Mouse (Mus musculus) MEL (cell line): ENCODE data around the gene Gstm4. TPM values are rescaled to one million over a fixed set of nuclear protein-coding genes. Genes with fewer than 3 reads are reported as not detected.

Experiments
- DNase-seq: peaks from one replicate; pipeline ENCODE4 v3.0.0; 2011; ENCODE audit warnings: low read depth, low spot score
- H3K27ac ChIP-seq: 2 replicates; pipeline ENCODE4 v1.5.1; 2012; ENCODE audit warnings: low read depth, mild to moderate bottlenecking, control low read depth, low read length, moderate library complexity; ENCODE audit not compliant: control insufficient read depth
- H3K27me3 ChIP-seq, 2 experiments: fragments of 150-350 bp in 1 of 2; sonication (generic) in 1 of 2; 2 replicates each; pipeline ENCODE4 v1.6.1; 2012; ENCODE audit warnings: low read length in 2 of 2, mild to moderate bottlenecking in 2 of 2, improper control_type of control experiment in 1 of 2, moderate library complexity in 1 of 2; ENCODE audit not compliant: insufficient read depth in 2 of 2, control insufficient read depth in 1 of 2
- H3K36me3 ChIP-seq, 2 experiments: 2 replicates each; pipeline ENCODE4 v1.6.1; 2012 to 2014; ENCODE audit warnings: low read length in 2 of 2, improper control_type of control experiment in 1 of 2, inconsistent platforms in 1 of 2, mild to moderate bottlenecking in 1 of 2; ENCODE audit not compliant: insufficient read depth in 2 of 2, control insufficient read depth in 1 of 2
- H3K4me1 ChIP-seq, 2 experiments: fragments of 150-350 bp in 1 of 2; sonication (generic) in 1 of 2; 2 replicates each; pipeline ENCODE4 v1.6.1; 2012; ENCODE audit warnings: low read length in 2 of 2, improper control_type of control experiment in 1 of 2, mild to moderate bottlenecking in 1 of 2; ENCODE audit not compliant: insufficient read depth in 2 of 2, control insufficient read depth in 1 of 2
- H3K4me3 ChIP-seq, 2 experiments: fragments of 150-350 bp in 1 of 2; sonication (generic) in 1 of 2; 2 replicates each; pipeline ENCODE4 v1.5.1; 2012; ENCODE audit warnings: low read depth in 2 of 2, low read length in 2 of 2, mild to moderate bottlenecking in 2 of 2, moderate library complexity in 2 of 2, control low read depth in 1 of 2, improper control_type of control experiment in 1 of 2; ENCODE audit not compliant: control insufficient read depth in 1 of 2, insufficient read depth in 1 of 2
- H3K79me2 ChIP-seq: 2 replicates; pipeline ENCODE4 v1.6.1; 2012; ENCODE audit warnings: mild to moderate bottlenecking, low read length, moderate library complexity; ENCODE audit not compliant: control insufficient read depth, poor library complexity, insufficient read depth
- H3K9ac ChIP-seq: 2 replicates; pipeline ENCODE4 v1.6.1; 2012; ENCODE audit warnings: low read depth, mild to moderate bottlenecking, control low read depth, low read length, moderate library complexity; ENCODE audit not compliant: control insufficient read depth, poor library complexity, severe bottlenecking
- H3K9me3 ChIP-seq: fragments of 150-350 bp; sonication (generic); replicated peaks from 2 replicates; pipeline ENCODE4 v1.6.1; 2012; ENCODE audit warnings: mild to moderate bottlenecking, low read length, improper control_type of control experiment, moderate library complexity; ENCODE audit not compliant: insufficient read depth
- BHLHE40 ChIP-seq: IDR thresholded peaks from 2 replicates; pipeline ENCODE4 v1.6.1; 2012; ENCODE audit warnings: low read depth, mild to moderate bottlenecking, inconsistent platforms, low read length, improper control_type of control experiment, borderline replicate concordance
- CHD1 ChIP-seq: IDR thresholded peaks from 2 replicates; pipeline ENCODE4 v1.6.1; 2012; ENCODE audit warnings: low read depth, mild to moderate bottlenecking, inconsistent platforms, low read length, improper control_type of control experiment
- CHD2 ChIP-seq: IDR thresholded peaks from 2 replicates; pipeline ENCODE4 v1.6.1; 2011; ENCODE audit warnings: low read length, improper control_type of control experiment
- CTCF ChIP-seq, 3 experiments: IDR thresholded peaks in 2 of 3; conservative IDR thresholded peaks in 1 of 3; 2 replicates each; pipeline ENCODE4 v1.5.1; 2011 to 2012; ENCODE audit warnings: low read length in 3 of 3, low read depth in 2 of 3, mild to moderate bottlenecking in 2 of 3, improper control_type of control experiment in 1 of 3, inconsistent platforms in 1 of 3, mixed read lengths in 1 of 3, moderate library complexity in 1 of 3; ENCODE audit not compliant: control insufficient read depth in 1 of 3, insufficient read depth in 1 of 3, poor library complexity in 1 of 3, severe bottlenecking in 1 of 3
- E2F4 ChIP-seq: IDR thresholded peaks from 2 replicates; pipeline ENCODE4 v1.6.1; 2011; ENCODE audit warnings: low read depth, low read length, improper control_type of control experiment, borderline replicate concordance
- ETS1 ChIP-seq: IDR thresholded peaks from 2 replicates; pipeline ENCODE4 v1.6.1; 2012; ENCODE audit warnings: low read depth, mild to moderate bottlenecking, inconsistent platforms, low read length, improper control_type of control experiment, moderate library complexity
- GATA1 ChIP-seq: IDR thresholded peaks from 2 replicates; pipeline ENCODE4 v1.6.1; 2011; ENCODE audit warnings: low read depth, low read length, improper control_type of control experiment
- HCFC1 ChIP-seq: IDR thresholded peaks from 2 replicates; pipeline ENCODE4 v1.6.1; 2012; ENCODE audit warnings: low read depth, mild to moderate bottlenecking, inconsistent platforms, low read length, improper control_type of control experiment, moderate library complexity
- JUND ChIP-seq: IDR thresholded peaks from 2 replicates; pipeline ENCODE4 v1.6.1; 2011; ENCODE audit warnings: low read depth, mild to moderate bottlenecking, improper control_type of control experiment, low read length
- KAT2A ChIP-seq: conservative IDR thresholded peaks from 2 replicates; pipeline ENCODE4 v1.6.1; 2012; ENCODE audit warnings: low read depth, low read length, improper control_type of control experiment, inconsistent platforms
- MAZ ChIP-seq: IDR thresholded peaks from 2 replicates; pipeline ENCODE4 v1.6.1; 2012; ENCODE audit warnings: low read depth, mild to moderate bottlenecking, inconsistent platforms, low read length, improper control_type of control experiment
- MEF2A ChIP-seq: IDR thresholded peaks from 2 replicates; pipeline ENCODE4 v1.6.1; 2014; ENCODE audit warnings: low read depth, mild to moderate bottlenecking, inconsistent platforms, low read length, improper control_type of control experiment; ENCODE audit not compliant: poor library complexity, insufficient replicate concordance, severe bottlenecking; ENCODE audit errors: extremely low read depth
- MXI1 ChIP-seq: IDR thresholded peaks from 2 replicates; pipeline ENCODE4 v1.6.1; 2011; ENCODE audit warnings: mild to moderate bottlenecking, low read depth, low read length, improper control_type of control experiment
- MYC ChIP-seq: IDR thresholded peaks from 2 replicates; pipeline ENCODE4 v1.6.1; 2011; ENCODE audit warnings: low read depth, mild to moderate bottlenecking, low read length, improper control_type of control experiment, moderate library complexity
- NELFE ChIP-seq: IDR thresholded peaks from 2 replicates; pipeline ENCODE4 v1.6.1; 2011; ENCODE audit warnings: low read depth, low read length, improper control_type of control experiment
- NRF1 ChIP-seq: IDR thresholded peaks from 2 replicates; pipeline ENCODE4 v1.6.1; 2014; ENCODE audit warnings: low read depth, mild to moderate bottlenecking, inconsistent platforms, low read length, improper control_type of control experiment, moderate library complexity; ENCODE audit not compliant: poor library complexity, insufficient read depth, severe bottlenecking
- POLR2A ChIP-seq, 2 experiments: IDR thresholded peaks; 2 replicates each; pipeline ENCODE4 v1.6.1; 2011 to 2012; ENCODE audit warnings: low read length in 2 of 2, mild to moderate bottlenecking in 2 of 2, control low read depth in 1 of 2, improper control_type of control experiment in 1 of 2, low read depth in 1 of 2, moderate library complexity in 1 of 2; ENCODE audit not compliant: control insufficient read depth in 1 of 2, insufficient read depth in 1 of 2, poor library complexity in 1 of 2
- POLR2AphosphoS2 ChIP-seq: IDR thresholded peaks from 2 replicates; pipeline ENCODE4 v1.6.1; 2011; ENCODE audit warnings: low read length, improper control_type of control experiment
- POLR2AphosphoS5 ChIP-seq: IDR thresholded peaks from 2 replicates; pipeline ENCODE4 v1.6.1; 2012; ENCODE audit warnings: low read depth, borderline replicate concordance, mild to moderate bottlenecking, inconsistent platforms, low read length, moderate library complexity, mixed read lengths
- RCOR1 ChIP-seq: IDR thresholded peaks from 2 replicates; pipeline ENCODE4 v1.6.1; 2012; ENCODE audit warnings: low read depth, mild to moderate bottlenecking, inconsistent platforms, low read length, improper control_type of control experiment
- SIN3A ChIP-seq: IDR thresholded peaks from 2 replicates; pipeline ENCODE4 v1.6.1; 2012; ENCODE audit warnings: low read length, improper control_type of control experiment, inconsistent platforms
- SMC3 ChIP-seq: IDR thresholded peaks from 2 replicates; pipeline ENCODE4 v1.6.1; 2011; ENCODE audit warnings: low read depth, low read length, improper control_type of control experiment
- TBP ChIP-seq: IDR thresholded peaks from 2 replicates; pipeline ENCODE4 v1.8.0; 2011; ENCODE audit warnings: low read depth, low read length, improper control_type of control experiment
- TCF12 ChIP-seq: IDR thresholded peaks from 2 replicates; pipeline ENCODE4 v1.6.1; 2014; ENCODE audit warnings: low read depth, mild to moderate bottlenecking, inconsistent platforms, low read length, improper control_type of control experiment, moderate library complexity
- USF1 ChIP-seq: IDR thresholded peaks from 2 replicates; pipeline ENCODE4 v1.6.1; 2014; ENCODE audit warnings: low read depth, mild to moderate bottlenecking, inconsistent platforms, low read length, improper control_type of control experiment, moderate library complexity
- USF2 ChIP-seq, 2 experiments: IDR thresholded peaks; 2 replicates each; pipeline ENCODE4 v1.6.1; 2011 to 2012; ENCODE audit warnings: improper control_type of control experiment in 2 of 2, low read length in 2 of 2, borderline replicate concordance in 1 of 2, inconsistent platforms in 1 of 2, low read depth in 1 of 2, mild to moderate bottlenecking in 1 of 2; ENCODE audit not compliant: insufficient read depth in 1 of 2
- ZC3H11A ChIP-seq: IDR thresholded peaks from 2 replicates; pipeline ENCODE4 v1.6.1; 2012; ENCODE audit warnings: low read depth, mild to moderate bottlenecking, inconsistent platforms, low read length, improper control_type of control experiment
- ZKSCAN1 ChIP-seq: IDR thresholded peaks from 2 replicates; pipeline ENCODE4 v1.6.1; 2012; ENCODE audit warnings: low read depth, mild to moderate bottlenecking, inconsistent platforms, low read length, improper control_type of control experiment, moderate library complexity
- ZMIZ1 ChIP-seq: IDR thresholded peaks from 2 replicates; pipeline ENCODE4 v1.6.1; 2012; ENCODE audit warnings: low read depth, mild to moderate bottlenecking, inconsistent platforms, low read length, improper control_type of control experiment, moderate library complexity
- ZNF384 ChIP-seq: IDR thresholded peaks from 2 replicates; pipeline ENCODE4 v1.6.1; 2012; ENCODE audit warnings: low read depth, mild to moderate bottlenecking, inconsistent platforms, low read length, improper control_type of control experiment
- polyA plus RNA-seq, 2 experiments: library from polyadenylated mRNA; stranded (reverse) in 1 of 2; unstranded in 1 of 2; fragments of >175 nt in 1 of 2; fragments of >200 nt in 1 of 2; gene quantifications; 2 replicates each; pipeline versions ENCODE4 v1.2.1 to v1.2.4; 2012; ENCODE audit warnings: low replicate concordance in 2 of 2, low read depth in 1 of 2; ENCODE audit not compliant: insufficient read length in 2 of 2, insufficient read depth in 1 of 2, missing spikeins in 1 of 2
- total RNA-seq: library from RNA; depleted of rRNA; stranded (reverse); fragments of 300-350 nt; gene quantifications from 2 replicates; pipeline ENCODE4 v1.2.3, GENCODE M21; 2012

Gstm4 gene
- total and polyA plus RNA-seq, 3 experiments = 1.4 to 7.4 TPM; not detected in 1

GRCm38 (mm10) chr3:108087329-108087728 lies 42.6 kb upstream of the Gstm4 start:
- H3K36me3 ChIP-seq = peaks cover 0 to 30% of the 10 kb centered on the region in 2 experiments; a peak in 3 of 4 replicates
- peaks cover 12 to 34% of the 10 kb centered on the region in 2 experiments for H3K4me1 ChIP-seq
- H3K27ac ChIP-seq = peak overlapping the region; percentile 48
- no peak for TF ChIP-seq POLR2AphosphoS2
- TF ChIP-seq TCF12 = no peak
- TF ChIP-seq NELFE = no peak
- no peak for TF ChIP-seq RCOR1
- TF ChIP-seq CTCF (IDR thresholded peaks at IDR 0.05 in 2 of 3, conservative IDR thresholded peaks at IDR 0.05 in 1 of 3; ENCODE audit: control insufficient read depth in 1 of 3, insufficient read depth in 1 of 3, low read depth in 2 of 3, low read length in 3 of 3, poor library complexity in 1 of 3, severe bottlenecking in 1 of 3) = no peak
- TF ChIP-seq JUND = no peak
- H3K9me3 ChIP-seq = no peaks in the 10 kb centered on the region
- H3K4me3 ChIP-seq = peak overlapping the region; percentile 81 to 89; a peak in 3 of 4 replicates
- H3K9ac ChIP-seq = peak overlapping the region; percentile 92
- no peaks in the 10 kb centered on the region for H3K27me3 ChIP-seq
- H3K79me2 ChIP-seq = peaks cover 44% of the 10 kb centered on the region
- no peak for DNase-seq

- H3K9ac ChIP-seq = peak within 1 kb of the TSS; percentile 92
- H3K27ac ChIP-seq = peak within 1 kb of the TSS; percentile 71
- H3K79me2 ChIP-seq = peaks cover 52% of the 10 kb centered on the region
- peaks cover 0 to 34% of the 10 kb centered on the region in 2 experiments; a peak in 3 of 4 replicates for H3K36me3 ChIP-seq
- H3K9me3 ChIP-seq = no peaks in the 10 kb centered on the region
- peak; percentile 88 for DNase-seq
- peak within 1 kb of the TSS; percentile 81 to 89 for H3K4me3 ChIP-seq
- no peaks in the 10 kb centered on the region for H3K27me3 ChIP-seq
- peaks cover 12 to 34% of the 10 kb centered on the region in 2 experiments for H3K4me1 ChIP-seq
- TF ChIP-seq POLR2AphosphoS5 (no peak), BHLHE40 (no peak), SMC3 (no peak), KAT2A (no peak), ZC3H11A (no peak), NELFE (peak; percentile 45), ZNF384 (no peak), TCF12 (peak; percentile 54; the same call in 1 of the 2 replicates), CHD1 (no peak), JUND (no peak), POLR2AphosphoS2 (no peak), POLR2A (IDR thresholded peaks at IDR 0.05; ENCODE audit: control insufficient read depth in 1 of 2, insufficient read depth in 1 of 2, low read depth in 1 of 2, low read length in 2 of 2, poor library complexity in 1 of 2) (peak; percentile 58 to 77; a peak in 3 of 4 replicates), GATA1 (no peak), USF1 (peak; percentile 82), ZKSCAN1 (no peak), E2F4 (no peak), CHD2 (no peak), MEF2A (no peak), USF2 (IDR thresholded peaks at IDR 0.05; ENCODE audit: borderline replicate concordance in 1 of 2, insufficient read depth in 1 of 2, low read depth in 1 of 2, low read length in 2 of 2) (no peak), ETS1 (0 out of 2 replicates have a peak, but pooled peaks have one; percentile 24), SIN3A (peak; percentile 91), ZMIZ1 (peak; percentile 12; the same call in 1 of the 2 replicates), TBP (no peak), RCOR1 (no peak), MXI1 (peak; percentile 99), MYC (peak; percentile 94), MAZ (no peak), HCFC1 (peak; percentile 47), NRF1 (no peak)
Measured at GRCm38 (mm10) chr3:108086470-108086979, 41.8 kb upstream of the Gstm4 start, which contains the start of gene Ampd2. Ampd2 (minus strand) TSS chr3:108086651.
